Mouse (Mus musculus) limb, embryonic 11.5 days (tissue): ENCODE measurements around the gene Frmpd1. TPM values are rescaled to one million over a fixed set of nuclear protein-coding genes. Genes with fewer than 3 reads are reported as not detected.

Source experiments
- ATAC-seq: fragments of 200-750 bp; cut with Nextera tagmentation; 2 replicates; pipeline ENCODE4 v1.8.0; 2017; ENCODE audit warnings: low read depth; ENCODE audit not compliant: insufficient number of reproducible peaks, low FRiP score, low TSS enrichment
- DNase-seq: peaks from one replicate; pipeline ENCODE4 v3.0.0-alpha.2; 2015; ENCODE audit warnings: low spot score
- H3K27ac ChIP-seq: fragments of 300-500 bp; sonication (generic); replicated peaks from 2 replicates; pipeline ENCODE4 v1.5.1; 2014; ENCODE audit warnings: low read depth, mild to moderate bottlenecking, low read length
- H3K27me3 ChIP-seq: fragments of 300-500 bp; sonication (generic); 2 replicates; pipeline ENCODE4 v1.6.1; 2014; ENCODE audit warnings: mild to moderate bottlenecking, low read length, mixed read lengths; ENCODE audit not compliant: control insufficient read depth, insufficient read depth
- H3K36me3 ChIP-seq: fragments of 300-500 bp; sonication (generic); 2 replicates; pipeline ENCODE4 v1.6.1; 2014; ENCODE audit warnings: mild to moderate bottlenecking, low read length, moderate library complexity, mixed read lengths; ENCODE audit not compliant: control insufficient read depth, insufficient read depth
- H3K4me1 ChIP-seq: fragments of 300-500 bp; sonication (generic); 2 replicates; pipeline ENCODE4 v1.6.1; 2014; ENCODE audit warnings: low read length, mixed read lengths; ENCODE audit not compliant: control insufficient read depth, insufficient read depth
- H3K4me2 ChIP-seq: fragments of 300-500 bp; sonication (generic); 2 replicates; pipeline ENCODE4 v1.6.1; 2014; ENCODE audit warnings: low read depth, mild to moderate bottlenecking, moderate library complexity; ENCODE audit not compliant: severe bottlenecking
- H3K4me3 ChIP-seq: fragments of 300-500 bp; sonication (generic); 2 replicates; pipeline ENCODE4 v1.5.1; 2014; ENCODE audit warnings: low read depth, low read length
- H3K9ac ChIP-seq: fragments of 300-500 bp; sonication (generic); 2 replicates; pipeline ENCODE4 v1.6.1; 2014; ENCODE audit warnings: mild to moderate bottlenecking, low read length
- H3K9me3 ChIP-seq: fragments of 300-500 bp; sonication (generic); 2 replicates; pipeline ENCODE4 v1.6.1; 2016; ENCODE audit warnings: low read length; ENCODE audit not compliant: control insufficient read depth
- WGBS: fragments of 180-500 bp; shearing (Covaris S2); extraction: QIAGEN DNeasy Blood & Tissue Kit; methylation state at CpG from one replicate; pipeline ENCODE4 v1.1.7; 2014; 5-methylcytosine and 5-hydroxymethylcytosine counted together
- polyA plus RNA-seq: library from polyadenylated mRNA; unstranded; fragments of >200 nt; fragmentation: Nextera tagmentation; extraction: Ambion mirVana; gene quantifications from 2 replicates; pipeline ENCODE4 v1.2.1, GENCODE M21; 2014

Gene Frmpd1
- polyA plus RNA-seq, 1 experiment from 2014 or later = 0.96 TPM

GRCm38 (mm10) chr4:45279292-45279691, 94.6 kb downstream of the Frmpd1 start:
- Histone ChIP-seq H3K9ac (no peak overlapping the region), H3K4me1 (no peaks in the 10 kb centered on the region), H3K9me3 (no peaks in the 10 kb centered on the region), H3K27ac (no peak overlapping the region), H3K4me2 (no peak overlapping the region), H3K4me3 (no peak overlapping the region), H3K36me3 (no peaks in the 10 kb centered on the region), H3K27me3 (no peaks in the 10 kb centered on the region)
- no peak for ATAC-seq
- no peak for DNase-seq
- WGBS = 60% methylated on average over 8 of the region's 8 CpGs

DNA sequence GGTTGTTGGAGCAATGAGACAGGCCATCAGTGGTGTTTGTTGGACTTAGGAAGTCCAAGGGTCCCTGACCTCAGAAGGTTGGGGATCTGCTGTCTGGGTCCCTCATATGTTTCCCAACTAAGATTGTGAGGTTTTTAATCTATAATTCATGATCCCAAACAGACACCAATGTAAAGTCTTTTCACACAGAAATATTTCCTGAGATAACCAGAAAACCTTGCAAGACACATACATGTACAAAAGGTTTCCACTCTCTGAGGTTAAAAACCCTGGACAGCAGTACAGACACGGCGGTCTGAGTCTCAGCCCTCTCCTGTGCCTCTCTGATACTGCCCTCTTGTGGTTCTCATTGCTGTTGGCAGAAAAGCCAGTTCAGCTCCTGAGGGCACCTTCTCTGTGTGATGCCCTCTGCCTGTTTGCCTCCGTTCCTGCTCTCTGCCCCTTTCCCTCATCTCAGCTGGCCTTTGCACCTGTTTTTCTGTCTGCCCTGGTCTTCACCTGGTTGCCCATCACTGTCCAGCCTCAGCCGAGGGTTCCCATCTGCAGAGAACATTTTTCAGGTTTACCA, 95.4 kb downstream of the Frmpd1 start:
- H3K9ac ChIP-seq = no peak overlapping the region
- 19% methylated on average over 4 of the region's 4 CpGs for WGBS
- no peaks in the 10 kb centered on the region for H3K4me1 ChIP-seq
- H3K4me3 ChIP-seq = no peak overlapping the region
- no peaks in the 10 kb centered on the region for H3K9me3 ChIP-seq
- no peak overlapping the region for H3K4me2 ChIP-seq
- peak; percentile 71 for DNase-seq
- no peak for ATAC-seq
- H3K36me3 ChIP-seq = no peaks in the 10 kb centered on the region
- H3K27me3 ChIP-seq = no peaks in the 10 kb centered on the region
- H3K27ac ChIP-seq = no peak overlapping the region

GRCm38 (mm10) chr4:45286318-45286717, 101.6 kb downstream of the Frmpd1 start:
- H3K4me3 ChIP-seq = no peak overlapping the region
- H3K9ac ChIP-seq = no peak overlapping the region
- no peaks in the 10 kb centered on the region for H3K9me3 ChIP-seq
- ATAC-seq = no peak
- no peaks in the 10 kb centered on the region for H3K27me3 ChIP-seq
- no peaks in the 10 kb centered on the region for H3K4me1 ChIP-seq
- no peaks in the 10 kb centered on the region for H3K36me3 ChIP-seq
- no peak overlapping the region for H3K4me2 ChIP-seq
- 44% methylated on average over 3 of the region's 3 CpGs for WGBS
- no peak overlapping the region for H3K27ac ChIP-seq
- no peak for DNase-seq

- Histone ChIP-seq H3K9me3 (no peaks in the 10 kb centered on the region), H3K9ac (no peak overlapping the region), H3K27ac (no peak overlapping the region), H3K4me1 (no peaks in the 10 kb centered on the region), H3K4me3 (no peak overlapping the region), H3K36me3 (no peaks in the 10 kb centered on the region), H3K4me2 (no peak overlapping the region), H3K27me3 (no peaks in the 10 kb centered on the region)
- DNase-seq = no peak
- ATAC-seq = no peak
- WGBS = 81% methylated on average over 5 of the region's 5 CpGs
These were observed 103.2 kb downstream of the Frmpd1 start for GRCm38 (mm10) chr4:45287906-45288305.

DNA sequence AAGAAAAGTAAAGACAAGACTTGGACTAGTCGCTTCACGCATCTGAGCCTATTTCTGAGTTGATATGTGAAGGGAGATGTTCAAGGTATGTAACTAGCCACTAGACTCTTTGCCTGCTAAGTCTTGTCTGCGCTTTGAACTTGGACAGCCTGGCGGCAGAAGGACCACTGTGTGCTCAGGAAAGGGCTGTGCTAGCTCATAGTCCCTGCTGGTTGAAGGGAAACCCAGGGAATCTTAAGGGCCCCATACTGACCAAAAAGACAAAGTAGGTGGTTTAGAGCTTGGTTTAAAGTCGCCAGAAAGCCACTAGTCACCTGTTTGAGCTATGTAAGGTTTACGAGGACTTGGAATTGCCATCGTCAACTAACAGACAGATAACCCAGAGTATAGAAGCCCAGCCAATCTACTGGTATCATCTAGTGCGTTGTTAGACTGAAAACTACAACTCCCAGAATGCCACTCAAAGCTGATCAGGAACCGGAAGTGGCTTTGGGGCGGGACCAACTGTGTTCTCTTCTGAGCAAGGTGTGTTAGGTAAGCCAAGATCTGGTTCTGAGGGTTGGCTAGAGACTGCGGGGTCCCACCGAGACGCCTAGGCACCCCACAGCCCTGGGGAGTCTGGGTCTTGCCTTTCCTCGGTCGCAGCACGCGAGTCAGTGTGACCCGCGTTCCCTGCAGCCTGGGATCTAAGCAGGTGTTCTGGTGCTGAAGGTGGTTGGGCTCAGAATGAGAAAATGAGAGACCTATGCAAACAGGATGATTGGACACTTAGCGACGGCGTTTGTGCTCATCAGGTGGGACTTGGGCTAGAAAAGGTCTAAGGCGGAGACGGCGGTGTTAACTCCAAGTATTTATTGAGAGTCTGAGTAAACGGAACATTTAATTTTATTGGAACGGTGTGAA, 112.2 kb downstream of the Frmpd1 start, which contains the start of gene Trmt10b:
Gene Trmt10b (plus strand): TSS at position 466 of the 903 bp plus-strand sequence.
- WGBS = 22% methylated on average over 27 of the region's 27 CpGs
- Histone ChIP-seq H3K4me3 (peak within 1 kb of the TSS; percentile 83), H3K27me3 (no peaks in the 10 kb centered on the region), H3K9ac (peak within 1 kb of the TSS; percentile 68; the same call in 1 of the 2 replicates), H3K36me3 (no peaks in the 10 kb centered on the region), H3K4me1 (no peaks in the 10 kb centered on the region; the same call in 1 of the 2 replicates), H3K27ac (no peak within 1 kb of the TSS), H3K9me3 (no peaks in the 10 kb centered on the region), H3K4me2 (peak within 1 kb of the TSS; percentile 68)
- ATAC-seq (peak; percentile 31; the same call in 1 of the 2 replicates), DNase-seq (peak; percentile 81)

DNA sequence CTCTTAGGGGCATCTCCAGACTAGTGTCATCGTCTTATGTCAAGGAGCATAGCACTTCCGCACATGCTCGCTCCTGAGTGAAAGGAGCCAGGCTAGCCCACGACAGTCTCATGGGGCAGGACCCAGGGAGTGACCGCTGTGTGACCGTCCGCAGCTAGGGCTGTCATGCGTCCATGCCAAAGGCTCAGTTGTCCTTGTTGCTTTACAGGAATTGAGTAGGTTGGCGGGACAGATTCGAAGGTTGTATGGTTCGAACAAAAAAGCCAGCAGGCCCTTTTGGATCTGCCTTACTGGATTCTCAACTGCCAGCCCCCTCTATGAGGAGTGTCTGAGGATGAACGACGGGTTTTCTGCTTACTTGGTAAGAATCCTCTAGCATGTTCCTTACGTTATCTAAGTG, 120.9 kb downstream of the Frmpd1 start:
- H3K9me3 ChIP-seq = no peaks in the 10 kb centered on the region
- no peak overlapping the region for H3K9ac ChIP-seq
- H3K27ac ChIP-seq = no peak overlapping the region
- no peak overlapping the region for H3K4me2 ChIP-seq
- no peaks in the 10 kb centered on the region; the same call in 1 of the 2 replicates for H3K36me3 ChIP-seq
- 95% methylated on average over 14 of the region's 14 CpGs for WGBS
- H3K4me3 ChIP-seq = no peak overlapping the region
- no peak for ATAC-seq
- H3K27me3 ChIP-seq = no peaks in the 10 kb centered on the region
- no peaks in the 10 kb centered on the region for H3K4me1 ChIP-seq
- DNase-seq = no peak

DNA sequence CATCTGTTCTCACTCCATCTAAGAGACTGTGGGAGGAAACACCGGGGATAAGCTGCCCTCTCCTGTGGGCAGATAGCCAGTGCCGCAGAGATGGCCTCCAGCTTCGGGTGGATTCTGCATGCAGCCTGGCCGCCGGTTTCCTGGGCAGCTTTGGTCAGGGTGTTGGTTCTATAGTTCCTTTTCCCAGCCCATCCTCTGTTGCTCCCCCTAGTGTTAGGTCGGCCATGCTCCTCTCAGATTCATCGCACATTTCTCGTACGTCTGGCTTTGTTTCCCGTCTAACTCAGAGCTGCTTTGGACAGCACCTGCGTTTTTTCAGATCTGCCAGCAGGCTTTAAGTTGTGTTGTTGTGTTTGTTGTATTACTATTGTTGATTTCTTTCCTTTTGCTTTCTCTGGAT, 123.4 kb downstream of the Frmpd1 start:
- WGBS = 35% methylated on average over 11 of the region's 11 CpGs
- DNase-seq = peak; percentile 61
- H3K9me3 ChIP-seq = no peaks in the 10 kb centered on the region
- no peak overlapping the region for H3K4me2 ChIP-seq
- H3K4me3 ChIP-seq = no peak overlapping the region
- H3K27ac ChIP-seq = no peak overlapping the region
- H3K9ac ChIP-seq = no peak overlapping the region
- no peaks in the 10 kb centered on the region; the same call in 1 of the 2 replicates for H3K36me3 ChIP-seq
- H3K27me3 ChIP-seq = no peaks in the 10 kb centered on the region
- ATAC-seq = no peak
- H3K4me1 ChIP-seq = no peaks in the 10 kb centered on the region

DNA sequence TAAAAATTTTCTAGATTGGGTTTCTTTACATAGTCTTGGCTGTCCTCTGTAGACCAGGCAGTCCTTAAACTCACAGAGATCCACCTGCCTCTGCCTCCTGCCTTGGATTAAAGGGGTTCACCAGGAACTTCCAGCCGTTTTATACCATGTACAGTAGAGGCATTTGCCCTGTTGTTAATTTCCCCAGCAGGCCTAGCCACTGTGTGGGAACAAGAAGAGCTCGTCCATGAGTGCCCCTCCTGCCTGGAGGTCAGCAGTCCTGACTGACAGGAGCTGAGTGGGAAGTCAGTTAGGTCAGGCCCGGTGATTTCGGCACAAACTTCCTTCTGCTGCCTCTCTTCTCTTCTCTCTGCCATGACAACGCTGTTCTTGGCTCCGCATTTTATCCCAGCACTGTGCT, 123.9 kb downstream of the Frmpd1 start:
- Histone ChIP-seq H3K9ac (no peak overlapping the region), H3K27ac (no peak overlapping the region), H3K27me3 (no peaks in the 10 kb centered on the region), H3K9me3 (no peaks in the 10 kb centered on the region), H3K36me3 (no peaks in the 10 kb centered on the region; the same call in 1 of the 2 replicates), H3K4me2 (no peak overlapping the region), H3K4me1 (no peaks in the 10 kb centered on the region), H3K4me3 (no peak overlapping the region)
- WGBS = 90% methylated on average over 6 of the region's 6 CpGs
- ATAC-seq (no peak), DNase-seq (no peak)
